Mouse (Mus musculus): Measurements from ENCODE around the gene Gstp3. TPM values are rescaled to one million over a fixed set of nuclear protein-coding genes. Genes with fewer than 3 reads are reported as not detected.

The Gstp3 gene
- polyA plus RNA-seq (2012): 0.79 and 1.2 TPM in 2 replicates

DNA sequence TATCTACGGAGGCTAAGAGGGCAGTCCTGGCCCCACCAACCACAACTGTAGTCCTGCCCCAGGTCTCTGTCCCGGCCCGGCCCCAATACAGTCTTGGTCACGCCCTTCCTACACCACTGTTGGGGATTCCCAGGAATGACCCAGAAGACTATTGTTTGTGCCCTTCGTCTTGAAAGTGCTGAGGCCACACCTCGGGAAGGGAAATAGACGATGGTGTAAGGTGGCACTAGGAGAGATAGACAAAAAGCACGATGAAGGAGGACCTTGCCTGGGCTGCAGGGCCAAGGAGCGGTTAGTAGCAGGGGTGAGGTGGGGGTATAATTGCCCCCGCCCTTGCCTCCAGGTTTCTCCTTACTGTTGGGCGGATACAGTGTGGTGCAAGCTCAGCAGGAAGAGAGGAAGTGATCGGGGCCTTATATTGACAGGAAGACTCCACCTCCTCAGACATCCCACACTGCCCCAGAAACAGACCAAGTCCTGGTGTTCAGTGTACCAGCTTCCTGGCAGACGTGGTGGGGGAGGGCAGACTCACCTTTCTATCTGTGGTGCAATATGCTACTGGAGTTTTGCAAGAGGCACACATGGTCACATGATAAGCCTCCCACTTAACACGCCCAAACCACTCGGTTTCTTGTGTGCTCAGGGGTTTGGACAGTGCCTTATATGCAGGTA is at the start of gene Gstp3:
Gene Gstp3 (minus strand): TSS at position 501 of the 672 bp plus-strand sequence.

DNA sequence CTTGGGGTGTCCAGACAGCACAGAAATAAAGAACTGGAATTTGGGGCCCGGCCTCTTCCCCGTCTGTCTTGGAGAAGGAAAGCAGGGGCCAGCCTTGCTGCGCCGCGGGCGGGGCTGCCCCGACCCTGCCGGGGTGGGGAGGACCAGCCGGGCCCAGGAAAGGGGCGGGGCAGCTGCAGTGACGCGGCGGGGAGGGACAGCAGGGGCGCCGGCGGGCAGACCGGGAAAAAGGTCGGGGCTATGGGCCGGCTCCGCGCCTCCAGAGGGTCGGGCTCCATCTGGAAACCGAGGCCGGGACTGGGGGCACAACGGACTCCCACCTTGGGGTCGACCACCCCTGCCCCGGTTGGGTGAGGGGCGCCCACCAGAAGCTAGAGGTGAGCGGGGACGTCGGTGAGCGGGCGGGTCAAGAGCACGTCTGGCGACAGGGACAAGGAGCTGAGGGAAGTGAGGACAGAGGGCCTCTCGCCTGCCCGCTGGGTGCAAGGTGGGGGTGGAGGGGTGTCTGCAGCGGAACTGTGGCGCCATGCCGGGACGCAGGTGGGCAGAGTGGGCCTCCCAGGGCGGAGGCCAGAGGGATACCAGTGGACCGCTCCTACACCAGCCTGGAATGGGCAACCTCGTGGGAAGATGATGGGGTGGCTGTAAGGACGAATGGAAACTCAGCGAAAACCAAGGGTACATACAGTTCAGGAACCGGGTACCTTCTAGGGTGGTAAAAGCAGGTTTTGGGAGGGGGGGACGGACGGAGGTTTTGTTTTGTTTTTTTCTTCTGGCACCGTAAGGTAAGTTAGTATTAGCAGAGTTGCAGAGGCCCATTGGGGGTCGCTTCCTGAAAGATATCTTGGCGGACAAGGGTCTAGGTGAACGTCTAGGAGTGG is 40.7 kb upstream of the Gstp3 start, which contains the start of gene Pitpnm1:
Gene Pitpnm1 (plus strand): TSS at position 162 of the 881 bp plus-strand sequence.

GRCm38 (mm10) chr19:4096642-4097440 is 37.5 kb upstream of the Gstp3 start, which contains the start of gene Cdk2ap2:
Gene Cdk2ap2 (plus strand): TSS chr19:4097182.

GRCm38 (mm10) chr19:4081394-4081793 is 22.0 kb upstream of the Gstp3 start, which contains the start of gene Cabp2:
Gene Cabp2 (plus strand): TSS chr19:4081578.

GRCm38 (mm10) chr19:4045966-4046865 is 13.2 kb downstream of the Gstp3 start, which contains the start of gene Gstp2:
Gene Gstp2 (minus strand): TSS chr19:4046023.

DNA sequence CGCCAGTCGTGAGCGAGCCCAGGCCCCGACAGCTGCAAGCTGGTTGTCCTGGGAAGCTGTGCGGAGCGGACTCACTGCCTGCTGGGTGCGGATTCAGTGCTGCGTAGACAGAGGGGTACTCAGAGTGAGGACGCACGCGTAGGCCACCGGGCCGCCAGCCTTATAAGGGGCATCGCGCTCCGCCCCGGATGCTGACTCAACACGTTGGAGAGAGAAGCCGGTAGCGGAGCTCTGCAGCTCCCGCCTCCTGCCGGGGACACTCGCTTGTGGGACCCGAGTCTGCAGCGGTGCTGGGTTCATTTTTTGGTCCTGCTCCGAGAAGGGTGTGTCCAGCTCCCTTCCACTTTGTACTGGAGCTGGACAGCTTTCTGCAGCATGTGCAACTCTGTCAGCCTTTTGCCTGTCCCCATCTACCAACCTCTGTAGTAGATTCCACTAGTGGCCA is 21.6 kb downstream of the Gstp3 start, which contains the start of gene Gstp1:
Gene Gstp1 (minus strand): TSS at position 198 of the 445 bp plus-strand sequence.

DNA sequence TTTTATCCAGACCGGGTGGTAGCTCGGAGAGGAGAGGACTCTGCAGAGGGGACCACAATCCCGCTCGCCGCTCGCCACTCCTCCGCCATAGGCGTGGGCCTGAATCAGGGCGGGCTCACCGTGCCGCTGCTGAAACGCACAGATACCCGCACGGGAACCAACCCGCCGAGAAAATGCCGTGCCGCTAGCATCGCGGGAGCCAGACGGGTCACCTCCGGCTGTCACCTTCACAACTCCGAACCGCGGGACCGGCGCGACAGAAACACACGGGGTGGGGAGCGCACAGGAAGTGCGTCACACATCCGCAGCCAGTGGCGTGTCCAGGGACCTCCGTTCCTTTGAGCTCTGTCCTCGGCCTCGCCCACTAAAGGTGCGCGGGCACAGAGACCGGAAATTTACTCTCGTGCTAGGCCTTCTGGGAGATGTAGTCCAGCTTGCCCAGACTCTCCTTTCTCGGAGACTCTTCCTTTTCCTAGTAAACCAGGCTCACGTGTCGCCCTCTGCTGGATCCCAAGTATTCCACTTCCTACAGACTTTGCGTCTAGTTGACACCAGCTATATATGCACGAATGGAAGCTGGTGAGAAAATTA is 46.8 kb downstream of the Gstp3 start, which contains the start of gene Ndufv1:
Gene Ndufv1 (minus strand): TSS at position 375 of the 591 bp plus-strand sequence.

Other genes with a start within 250 kb of the Gstp3 start
- 25.3 and 29.5 TPM in 2 replicates for gene Chka, start 207.8 kb downstream of the Gstp3 start, polyA plus RNA-seq (2012)
- gene Tcirg1, start 152.4 kb downstream of the Gstp3 start, polyA plus RNA-seq (2012): 247 and 284 TPM in 2 replicates
- gene Ndufs8, start 146.8 kb downstream of the Gstp3 start, polyA plus RNA-seq (2012): 133 and 144 TPM in 2 replicates
- gene Aldh3b1, start 129.8 kb downstream of the Gstp3 start, polyA plus RNA-seq (2012): 5.0 and 8.2 TPM in 2 replicates
- 182 and 302 TPM in 2 replicates for gene Unc93b1, start 124.4 kb downstream of the Gstp3 start, polyA plus RNA-seq (2012)
- gene Aldh3b3, start 100.9 kb downstream of the Gstp3 start, polyA plus RNA-seq (2012): 0.06 and 0.10 TPM in 2 replicates
- gene Aldh3b2, start 87.2 kb downstream of the Gstp3 start, polyA plus RNA-seq (2012): 0.24 TPM in 1 of 2 replicates, not detected in the other
- gene Acy3, start 73.0 kb downstream of the Gstp3 start, polyA plus RNA-seq (2012): 7.7 and 8.3 TPM in 2 replicates
- gene Tbx10, start 66.8 kb downstream of the Gstp3 start, polyA plus RNA-seq (2012): not detected in 2 replicates
- 14.7 and 18.3 TPM in 2 replicates for gene Nudt8, start 59.0 kb downstream of the Gstp3 start, polyA plus RNA-seq (2012)
- gene Gm49405, start 58.9 kb downstream of the Gstp3 start, polyA plus RNA-seq (2012): 4.1 and 6.3 TPM in 2 replicates
- gene Doc2g, start 56.3 kb downstream of the Gstp3 start, polyA plus RNA-seq (2012): 10.4 and 16.4 TPM in 2 replicates
- gene Ndufv1, start 46.8 kb downstream of the Gstp3 start, polyA plus RNA-seq (2012): 247 and 250 TPM in 2 replicates
- 122 and 136 TPM in 2 replicates for gene Gstp1, start 21.6 kb downstream of the Gstp3 start, polyA plus RNA-seq (2012)
- gene Gstp2, start 13.5 kb downstream of the Gstp3 start, polyA plus RNA-seq (2012): 1.7 TPM in 1 of 2 replicates, not detected in the other
- gene Cabp2, start 22.0 kb upstream of the Gstp3 start, polyA plus RNA-seq (2012): not detected in 2 replicates
- 126 and 175 TPM in 2 replicates for gene Cdk2ap2, start 37.6 kb upstream of the Gstp3 start, polyA plus RNA-seq (2012)
- 67.2 and 92.9 TPM in 2 replicates for gene Pitpnm1, start 40.4 kb upstream of the Gstp3 start, polyA plus RNA-seq (2012)
- 114 and 132 TPM in 2 replicates for gene Aip, start 66.3 kb upstream of the Gstp3 start, polyA plus RNA-seq (2012)
- gene Gpr152, start 80.2 kb upstream of the Gstp3 start, polyA plus RNA-seq (2012): 0.03 TPM in 1 of 2 replicates, not detected in the other
- gene Cabp4, start 84.5 kb upstream of the Gstp3 start, polyA plus RNA-seq (2012): 0.14 and 0.15 TPM in 2 replicates
- 166 and 202 TPM in 2 replicates for gene Coro1b, start 89.0 kb upstream of the Gstp3 start, polyA plus RNA-seq (2012)
- gene Ptprcap, start 94.0 kb upstream of the Gstp3 start, polyA plus RNA-seq (2012): 508 and 717 TPM in 2 replicates
- 88.1 and 93.8 TPM in 2 replicates for gene Rps6kb2, start 103.8 kb upstream of the Gstp3 start, polyA plus RNA-seq (2012)
- gene Carns1, start 115.9 kb upstream of the Gstp3 start, polyA plus RNA-seq (2012): 5.7 and 6.3 TPM in 2 replicates
- gene Tbc1d10c, start 131.7 kb upstream of the Gstp3 start, polyA plus RNA-seq (2012): 58.6 and 71.5 TPM in 2 replicates
- 614 and 638 TPM in 2 replicates for gene Ppp1ca, start 132.5 kb upstream of the Gstp3 start, polyA plus RNA-seq (2012)
- gene Rad9a, start 142.1 kb upstream of the Gstp3 start, polyA plus RNA-seq (2012): 27.8 and 31.6 TPM in 2 replicates
- 12.5 and 17.5 TPM in 2 replicates for gene Clcf1, start 154.7 kb upstream of the Gstp3 start, polyA plus RNA-seq (2012)
- gene AC109138.7, start 154.8 kb upstream of the Gstp3 start, polyA plus RNA-seq (2012): 33.8 and 36.5 TPM in 2 replicates
- gene Pold4, start 172.3 kb upstream of the Gstp3 start, polyA plus RNA-seq (2012): 38.1 and 42.7 TPM in 2 replicates
- 30.3 and 41.9 TPM in 2 replicates for gene Ssh3, start 209.6 kb upstream of the Gstp3 start, polyA plus RNA-seq (2012)
- gene Ankrd13d, start 223.6 kb upstream of the Gstp3 start, polyA plus RNA-seq (2012): 10.8 and 11.6 TPM in 2 replicates
- gene Grk2, start 246.7 kb upstream of the Gstp3 start, polyA plus RNA-seq (2012): 941 and 1,009 TPM in 2 replicates